Mouse (Mus musculus) embryonic fibroblast, embryonic 13.5 days (primary cell): ENCODE results near the gene Dao.

Source experiments
- CTCF ChIP-seq: IDR thresholded peaks from 2 replicates; pipeline ENCODE4 v1.5.1; 2011; ENCODE audit warnings: mild to moderate bottlenecking, control low read depth, low read length, moderate library complexity, borderline replicate concordance; ENCODE audit not compliant: insufficient read depth
- POLR2A ChIP-seq: IDR thresholded peaks from 2 replicates; pipeline ENCODE4 v1.6.1; 2011; ENCODE audit warnings: low read depth, mild to moderate bottlenecking, control low read depth, low read length, moderate library complexity

DNA sequence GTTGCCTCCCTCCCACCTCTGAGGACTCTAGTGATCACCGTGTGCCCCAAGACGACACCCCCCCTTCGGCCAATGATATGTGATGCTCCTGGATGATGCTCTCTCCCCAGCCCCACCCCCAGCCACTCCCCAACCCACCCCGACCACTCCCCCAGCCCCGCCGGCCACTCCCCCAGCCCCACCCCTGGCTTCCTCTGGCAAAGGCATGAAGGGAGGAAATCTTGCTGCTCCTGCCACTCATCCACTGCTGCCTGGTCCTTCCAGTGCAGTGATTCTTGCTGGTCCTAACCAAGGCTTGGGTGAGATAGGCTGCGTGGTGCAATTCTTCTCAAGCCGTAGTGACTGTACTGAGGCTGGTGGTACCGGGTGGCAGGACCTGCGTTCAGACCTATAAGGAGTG is 21.4 kb downstream of the Dao start:
- TF ChIP-seq POLR2A = no peak
- TF ChIP-seq CTCF = no peak
